Mouse (Mus musculus) heart, embryonic 16.5 days (tissue): ENCODE data around the gene Pigs. TPM values are rescaled to one million over a fixed set of nuclear protein-coding genes. Genes with fewer than 3 reads are reported as not detected.
A peak's percentile ranks its signal among the peaks of the same experiment; 100 is the strongest.

Source experiments
- ATAC-seq: fragments of 200-750 bp; cut with Nextera tagmentation; replicated peaks from 2 replicates; pipeline ENCODE4 v1.8.0; 2017; ENCODE audit warnings: moderate number of reproducible peaks; ENCODE audit not compliant: insufficient read depth, low FRiP score; ENCODE audit errors: extremely low read depth
- H3K27ac ChIP-seq: fragments of 300-500 bp; sonication (generic); 2 replicates; pipeline ENCODE4 v1.5.1; 2014; ENCODE audit warnings: mild to moderate bottlenecking, low read length, control low read depth, moderate library complexity
- H3K27me3 ChIP-seq: fragments of 300-500 bp; sonication (generic); 2 replicates; pipeline ENCODE4 v1.6.1; 2014; ENCODE audit warnings: low read length, mixed read lengths; ENCODE audit not compliant: control insufficient read depth, insufficient read depth
- H3K36me3 ChIP-seq: fragments of 300-500 bp; sonication (generic); 2 replicates; pipeline ENCODE4 v1.6.1; 2014; ENCODE audit not compliant: control insufficient read depth, insufficient read depth
- H3K4me1 ChIP-seq: fragments of 300-500 bp; sonication (generic); 2 replicates; pipeline ENCODE4 v1.6.1; 2014; ENCODE audit warnings: low read length, mixed read lengths; ENCODE audit not compliant: control insufficient read depth, insufficient read depth
- H3K4me2 ChIP-seq: fragments of 300-500 bp; sonication (generic); 2 replicates; pipeline ENCODE4 v1.6.1; 2014; ENCODE audit warnings: low read depth, mild to moderate bottlenecking, control low read depth, low read length
- H3K4me3 ChIP-seq: fragments of 300-500 bp; sonication (generic); 2 replicates; pipeline ENCODE4 v1.5.1; 2014; ENCODE audit warnings: mild to moderate bottlenecking, control low read depth, low read length
- H3K9ac ChIP-seq: fragments of 300-500 bp; sonication (generic); 2 replicates; pipeline ENCODE4 v1.6.1; 2014; ENCODE audit warnings: low read length, control low read depth
- H3K9me3 ChIP-seq: fragments of 300-500 bp; sonication (generic); replicated peaks from 2 replicates; pipeline ENCODE4 v1.6.1; 2016; ENCODE audit warnings: low read length; ENCODE audit not compliant: control insufficient read depth
- WGBS: fragments of 180-500 bp; shearing (Covaris S2); extraction: QIAGEN DNeasy Blood & Tissue Kit; methylation state at CpG from one replicate; pipeline ENCODE4 v1.1.7; 2014; 5-methylcytosine and 5-hydroxymethylcytosine counted together
- polyA plus RNA-seq: library from polyadenylated mRNA; unstranded; fragments of >200 nt; fragmentation: Nextera tagmentation; extraction: Ambion mirVana; gene quantifications from 2 replicates; pipeline ENCODE4 v1.2.1, GENCODE M21; 2015

The Pigs gene
- polyA plus RNA-seq, 1 experiment from 2014 or later = 52.3 TPM

DNA sequence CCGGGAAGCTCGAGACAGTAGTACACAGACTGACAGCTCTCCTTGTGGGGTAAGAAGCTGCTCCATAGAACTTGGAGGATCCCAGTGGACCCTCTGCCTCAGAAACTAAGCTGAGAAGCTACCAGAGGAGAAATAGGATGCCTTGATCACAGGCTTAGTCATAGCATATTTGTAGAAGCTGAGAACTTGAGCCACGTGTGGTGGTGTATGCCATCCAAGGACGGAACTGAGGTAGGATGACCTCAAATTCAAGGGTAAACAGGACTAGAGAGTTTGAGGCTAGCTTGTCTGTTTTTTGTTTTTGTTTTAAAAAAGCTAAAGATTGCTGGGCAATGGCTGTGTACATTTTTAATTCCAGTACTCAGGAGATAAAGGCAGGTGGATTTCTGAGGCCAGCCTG is 22.9 kb upstream of the Pigs start:
- Histone ChIP-seq H3K27ac (no peak overlapping the region), H3K27me3 (no peaks in the 10 kb centered on the region), H3K9me3 (no peaks in the 10 kb centered on the region), H3K4me3 (no peak overlapping the region), H3K9ac (no peak overlapping the region), H3K4me2 (no peak overlapping the region), H3K36me3 (peaks cover 28% of the 10 kb centered on the region), H3K4me1 (peaks cover 11% of the 10 kb centered on the region; the same call in 1 of the 2 replicates)
- ATAC-seq = no peak
- 83% methylated on average over 4 of the region's 4 CpGs for WGBS

DNA sequence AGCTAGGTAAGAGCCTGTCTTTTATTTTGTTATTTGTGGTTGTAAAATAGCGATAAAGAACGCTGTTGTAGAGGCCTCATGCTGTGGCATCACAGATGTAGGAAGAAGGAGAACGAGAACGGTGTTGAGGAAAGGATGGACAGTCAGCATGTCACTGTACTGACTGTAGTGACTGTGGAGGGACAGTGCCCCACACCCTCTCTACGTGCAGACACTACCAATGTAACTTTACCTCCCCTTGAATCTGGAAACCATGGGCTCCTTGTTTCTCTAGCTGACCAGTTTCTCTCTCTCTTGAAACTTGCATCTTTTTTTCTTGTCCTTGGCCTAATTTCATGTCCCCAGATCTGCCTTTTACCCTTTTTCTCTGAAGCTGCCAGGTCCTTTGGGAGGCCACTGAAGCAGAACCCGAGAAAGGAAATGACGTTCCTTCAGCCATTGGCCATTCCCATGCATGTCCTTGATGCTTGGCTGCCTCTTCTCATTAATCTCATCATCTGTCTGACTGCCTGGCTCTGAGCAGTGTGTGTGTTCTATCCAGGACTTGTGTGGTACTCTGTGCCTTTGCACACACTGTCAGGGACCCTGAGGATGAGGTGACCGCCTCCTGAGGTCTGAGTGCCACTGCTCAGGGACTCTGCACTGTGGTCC is 17.2 kb upstream of the Pigs start:
- Histone ChIP-seq H3K4me1 (no peaks in the 10 kb centered on the region; the same call in 1 of the 2 replicates), H3K27ac (no peak overlapping the region), H3K4me3 (no peak overlapping the region), H3K9me3 (no peaks in the 10 kb centered on the region), H3K4me2 (no peak overlapping the region), H3K9ac (no peak overlapping the region), H3K36me3 (peaks cover 43% of the 10 kb centered on the region), H3K27me3 (no peaks in the 10 kb centered on the region)
- 92% methylated on average over 8 of the region's 8 CpGs for WGBS
- ATAC-seq = no peak

DNA sequence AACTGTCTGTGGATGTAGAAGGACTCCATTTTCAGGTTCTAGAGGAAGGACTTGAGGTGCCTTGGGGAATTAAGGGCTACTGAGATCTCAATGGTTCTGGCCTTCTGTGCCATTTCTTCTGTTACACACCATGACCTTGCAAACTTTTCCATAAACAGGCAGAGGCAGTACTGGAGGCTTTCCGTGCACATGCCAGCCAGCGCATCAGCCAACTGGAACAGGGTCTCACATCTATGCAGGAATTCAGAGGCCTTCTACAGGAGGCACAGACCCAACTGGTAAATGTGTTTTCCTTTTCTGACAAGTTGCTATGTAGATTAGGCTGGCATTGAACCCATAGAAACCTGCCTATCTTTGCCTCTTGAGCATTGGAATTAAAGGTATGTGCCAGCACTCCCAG is 14.6 kb upstream of the Pigs start:
- H3K27ac ChIP-seq = peak overlapping the region; percentile 14; the same call in 1 of the 2 replicates
- no peaks in the 10 kb centered on the region for H3K9me3 ChIP-seq
- H3K4me2 ChIP-seq = no peak overlapping the region
- no peaks in the 10 kb centered on the region for H3K4me1 ChIP-seq
- ATAC-seq = no peak
- no peak overlapping the region for H3K4me3 ChIP-seq
- H3K27me3 ChIP-seq = no peaks in the 10 kb centered on the region
- no peak overlapping the region for H3K9ac ChIP-seq
- 73% methylated on average over 2 of the region's 2 CpGs for WGBS
- peaks cover 56% of the 10 kb centered on the region for H3K36me3 ChIP-seq

DNA sequence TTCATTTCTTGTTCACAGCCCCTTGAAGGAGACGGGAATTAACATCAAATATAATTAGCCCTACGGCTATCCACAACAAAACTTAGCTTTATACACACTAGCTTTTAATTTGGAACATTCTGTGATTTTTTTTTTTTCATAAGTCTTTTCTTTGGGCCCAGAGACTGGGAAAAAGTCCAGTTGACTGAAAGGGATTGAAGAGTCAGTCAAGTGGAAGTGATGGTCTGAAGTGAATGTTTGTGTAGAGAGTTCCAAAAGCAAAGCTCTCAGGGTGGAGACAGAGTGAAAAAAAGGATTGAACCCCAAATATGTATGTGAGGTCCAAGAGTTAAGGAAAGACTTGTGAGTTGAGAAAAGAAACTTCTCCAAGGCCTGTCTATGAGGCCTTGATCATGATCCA is 9.8 kb upstream of the Pigs start:
- Histone ChIP-seq H3K27me3 (no peaks in the 10 kb centered on the region), H3K4me3 (no peak overlapping the region), H3K9me3 (no peaks in the 10 kb centered on the region), H3K4me2 (no peak overlapping the region), H3K36me3 (peaks cover 71% of the 10 kb centered on the region), H3K4me1 (peaks cover 9% of the 10 kb centered on the region; the same call in 1 of the 2 replicates), H3K9ac (no peak overlapping the region), H3K27ac (no peak overlapping the region)
- no peak for ATAC-seq
- 88% methylated on average over 2 of the region's 2 CpGs for WGBS

DNA sequence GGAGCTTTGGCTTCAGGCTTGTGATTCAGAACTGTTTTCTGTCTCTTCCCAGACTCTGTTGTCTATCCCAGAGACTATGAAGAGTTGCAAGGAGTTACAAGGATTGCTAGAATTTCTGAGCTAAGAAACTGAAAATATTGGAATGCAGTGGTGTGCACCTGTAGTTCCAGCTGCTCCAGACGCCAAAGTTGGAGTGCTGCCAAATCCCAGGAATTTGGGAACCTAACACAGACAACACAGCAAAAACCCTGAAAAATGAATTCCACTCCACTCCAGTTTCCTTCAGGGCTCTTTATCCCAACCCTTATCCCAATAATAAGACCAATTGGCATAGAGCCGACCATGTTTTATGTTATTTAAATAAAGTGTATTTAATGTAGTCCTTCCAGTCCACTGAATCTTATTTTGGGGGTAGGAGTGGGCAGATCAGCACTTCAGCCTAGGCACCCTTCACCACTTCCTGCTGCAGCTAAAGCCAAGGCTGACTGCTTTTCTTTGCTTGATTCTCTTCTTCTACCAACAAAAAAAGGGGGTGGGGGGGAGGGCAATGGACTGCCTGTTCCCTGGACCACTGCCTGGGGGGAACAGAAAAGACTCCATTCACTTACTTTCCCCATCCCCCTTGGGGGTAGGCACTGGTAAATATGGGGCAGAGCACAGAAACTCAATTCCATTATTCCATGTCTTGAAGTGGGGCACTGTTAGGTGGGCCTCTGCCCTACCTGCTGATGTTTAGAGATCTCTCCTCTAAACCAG is 6.0 kb upstream of the Pigs start:
- peak overlapping the region; percentile 50 for H3K4me2 ChIP-seq
- peak overlapping the region; percentile 3 for H3K27ac ChIP-seq
- no peaks in the 10 kb centered on the region for H3K27me3 ChIP-seq
- no peaks in the 10 kb centered on the region for H3K9me3 ChIP-seq
- peaks cover 39% of the 10 kb centered on the region for H3K36me3 ChIP-seq
- no peak for ATAC-seq
- peaks cover 20% of the 10 kb centered on the region for H3K4me1 ChIP-seq
- H3K9ac ChIP-seq = no peak overlapping the region
- 39% methylated on average over 2 of the region's 2 CpGs for WGBS
- no peak overlapping the region for H3K4me3 ChIP-seq

DNA sequence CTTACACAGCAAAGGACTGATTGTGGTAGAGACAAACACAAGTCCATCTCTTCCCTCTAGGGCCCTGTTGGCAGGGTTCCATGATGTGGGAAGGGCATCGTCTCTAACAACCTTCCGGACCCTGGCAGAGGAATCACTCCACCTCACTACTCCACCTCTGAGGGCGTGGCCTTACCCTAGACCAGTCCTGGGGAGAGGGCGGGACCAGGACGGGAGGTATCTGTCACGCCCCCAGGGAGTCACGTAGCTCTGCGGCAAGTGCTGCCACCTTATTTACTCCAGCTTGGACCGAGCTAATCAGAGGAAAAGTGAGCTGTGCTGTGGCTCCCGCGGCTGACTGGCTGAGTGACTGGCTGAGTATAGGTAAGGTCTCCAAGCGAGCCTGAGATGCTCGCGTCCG is 5.4 kb upstream of the Pigs start, which contains the start of gene Aldoc:
Aldoc (plus strand) TSS at position 109 of the 400 bp plus-strand sequence.
- Histone ChIP-seq H3K27ac (peak within 1 kb of the TSS; percentile 13), H3K9me3 (no peaks in the 10 kb centered on the region), H3K4me2 (peak within 1 kb of the TSS; percentile 50), H3K27me3 (no peaks in the 10 kb centered on the region), H3K4me1 (peaks cover 20% of the 10 kb centered on the region), H3K36me3 (peaks cover 33% of the 10 kb centered on the region), H3K4me3 (peak within 1 kb of the TSS; percentile 24), H3K9ac (no peak within 1 kb of the TSS)
- ATAC-seq = peak; percentile 93
- WGBS = 6% methylated on average over 15 of the region's 15 CpGs

DNA sequence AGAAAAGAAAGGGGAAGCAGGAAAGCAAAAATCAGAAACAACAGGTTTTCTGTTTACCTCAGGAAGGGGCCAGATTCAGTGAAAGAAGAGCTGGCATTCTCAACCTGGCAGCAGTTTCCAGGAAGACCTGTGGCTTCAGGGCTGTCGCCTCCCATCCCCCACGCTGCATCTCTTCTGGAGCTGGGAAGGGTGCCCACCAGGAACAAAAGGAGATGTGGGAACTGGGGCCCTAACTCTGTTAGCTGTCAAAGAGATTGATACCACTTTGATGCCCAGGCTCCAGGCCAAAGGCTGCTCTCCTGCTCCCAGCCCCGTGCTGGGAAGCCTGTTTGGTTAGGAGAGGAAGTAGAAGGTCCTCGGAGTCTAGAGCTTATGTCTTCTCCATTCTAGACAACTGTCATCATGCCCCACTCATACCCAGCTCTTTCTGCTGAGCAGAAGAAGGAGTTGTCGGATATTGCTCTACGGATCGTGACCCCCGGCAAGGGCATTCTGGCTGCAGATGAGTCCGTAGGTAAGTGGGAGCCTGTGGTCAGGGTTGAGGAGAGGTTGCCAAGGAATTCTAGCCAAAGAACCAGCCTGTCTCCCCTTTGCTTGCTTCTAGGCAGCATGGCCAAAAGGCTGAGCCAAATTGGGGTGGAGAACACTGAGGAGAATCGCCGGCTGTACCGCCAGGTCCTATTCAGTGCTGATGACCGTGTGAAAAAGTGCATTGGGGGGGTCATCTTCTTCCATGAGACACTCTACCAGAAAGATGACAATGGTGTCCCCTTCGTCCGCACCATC is 4.0 kb upstream of the Pigs start:
- Histone ChIP-seq H3K9me3 (no peaks in the 10 kb centered on the region), H3K36me3 (peaks cover 22% of the 10 kb centered on the region), H3K27ac (no peak overlapping the region), H3K4me3 (no peak overlapping the region), H3K9ac (no peak overlapping the region), H3K27me3 (no peaks in the 10 kb centered on the region), H3K4me2 (peak overlapping the region; percentile 50; the same call in 1 of the 2 replicates), H3K4me1 (peaks cover 25% of the 10 kb centered on the region)
- 78% methylated on average over 15 of the region's 15 CpGs for WGBS
- no peak for ATAC-seq

DNA sequence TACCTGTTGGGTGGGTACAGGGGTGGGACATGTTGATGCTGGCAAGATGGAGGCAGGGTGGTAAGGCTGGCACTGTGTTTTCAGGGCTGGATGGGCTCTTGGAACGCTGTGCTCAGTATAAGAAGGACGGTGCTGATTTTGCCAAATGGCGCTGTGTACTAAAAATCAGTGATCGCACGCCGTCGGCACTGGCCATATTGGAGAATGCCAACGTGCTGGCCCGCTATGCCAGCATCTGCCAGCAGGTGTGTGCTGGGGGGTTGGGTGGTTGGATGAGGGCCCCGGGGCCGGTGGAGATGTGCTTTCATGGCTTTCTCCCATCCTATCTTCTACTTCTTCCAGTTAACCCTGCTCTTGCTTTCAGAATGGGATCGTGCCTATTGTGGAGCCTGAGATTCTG is 3.2 kb upstream of the Pigs start:
- Histone ChIP-seq H3K9me3 (no peaks in the 10 kb centered on the region), H3K4me2 (no peak overlapping the region), H3K36me3 (peaks cover 16% of the 10 kb centered on the region), H3K27me3 (no peaks in the 10 kb centered on the region), H3K4me1 (peaks cover 26% of the 10 kb centered on the region), H3K9ac (no peak overlapping the region), H3K27ac (no peak overlapping the region), H3K4me3 (no peak overlapping the region)
- WGBS = 89% methylated on average over 12 of the region's 12 CpGs
- ATAC-seq = no peak
